Mouse (Mus musculus) liver, embryonic 16.5 days (tissue): ENCODE measurements around the gene 2510039O18Rik. TPM values are rescaled to one million over a fixed set of nuclear protein-coding genes. Genes with fewer than 3 reads are reported as not detected.

Experiments
- ATAC-seq: fragments of 200-750 bp; cut with Nextera tagmentation; 2 replicates; pipeline ENCODE4 v1.8.0; 2017; ENCODE audit warnings: low read depth, mild to moderate bottlenecking, moderate number of reproducible peaks, moderate library complexity
- H3K27ac ChIP-seq: fragments of 300-500 bp; sonication (generic); 2 replicates; pipeline ENCODE4 v1.5.1; 2014; ENCODE audit warnings: mild to moderate bottlenecking, low read length
- H3K27me3 ChIP-seq: fragments of 300-500 bp; sonication (generic); 2 replicates; pipeline ENCODE4 v1.6.1; 2014; ENCODE audit warnings: low read depth, low read length, mixed read lengths; ENCODE audit not compliant: control insufficient read depth, insufficient read depth
- H3K36me3 ChIP-seq: fragments of 300-500 bp; sonication (generic); 2 replicates; pipeline ENCODE4 v1.6.1; 2014; ENCODE audit warnings: mild to moderate bottlenecking; ENCODE audit not compliant: control insufficient read depth, insufficient read depth
- H3K4me1 ChIP-seq: fragments of 300-500 bp; sonication (generic); 2 replicates; pipeline ENCODE4 v1.6.1; 2014; ENCODE audit warnings: low read depth, low read length, mixed read lengths; ENCODE audit not compliant: control insufficient read depth
- H3K4me2 ChIP-seq: fragments of 300-500 bp; sonication (generic); 2 replicates; pipeline ENCODE4 v1.6.1; 2014; ENCODE audit warnings: low read depth, low read length, mixed read lengths
- H3K4me3 ChIP-seq: fragments of 300-500 bp; sonication (generic); 2 replicates; pipeline ENCODE4 v1.5.1; 2014; ENCODE audit warnings: low read depth, mild to moderate bottlenecking, low read length
- H3K9ac ChIP-seq: fragments of 300-500 bp; sonication (generic); 2 replicates; pipeline ENCODE4 v1.6.1; 2014; ENCODE audit warnings: low read depth, low read length
- H3K9me3 ChIP-seq: fragments of 300-500 bp; sonication (generic); replicated peaks from 2 replicates; pipeline ENCODE4 v1.6.1; 2016; ENCODE audit warnings: low read length; ENCODE audit not compliant: control insufficient read depth
- WGBS: fragments of 180-500 bp; shearing (Covaris S2); extraction: QIAGEN DNeasy Blood & Tissue Kit; methylation state at CpG from one replicate; pipeline ENCODE4 v1.1.7; 2014; ENCODE audit not compliant: insufficient replicate concordance; 5-methylcytosine and 5-hydroxymethylcytosine counted together
- polyA plus RNA-seq: library from polyadenylated mRNA; unstranded; fragments of >200 nt; fragmentation: Nextera tagmentation; extraction: Ambion mirVana; gene quantifications from 2 replicates; pipeline ENCODE4 v1.2.1, GENCODE M21; 2015

The 2510039O18Rik gene
- polyA plus RNA-seq, 1 experiment from 2014 or later, result 5.8 TPM

GRCm38 (mm10) chr4:147963623-147964022 is 22.9 kb downstream of the 2510039O18Rik start:
- Histone ChIP-seq H3K4me2 (no peak overlapping the region), H3K36me3 (no peaks in the 10 kb centered on the region), H3K27me3 (no peaks in the 10 kb centered on the region), H3K4me1 (no peaks in the 10 kb centered on the region), H3K9me3 (no peaks in the 10 kb centered on the region), H3K9ac (no peak overlapping the region), H3K4me3 (no peak overlapping the region), H3K27ac (no peak overlapping the region)
- no peak for ATAC-seq
- 73% methylated on average over 15 of the region's 15 CpGs for WGBS

DNA sequence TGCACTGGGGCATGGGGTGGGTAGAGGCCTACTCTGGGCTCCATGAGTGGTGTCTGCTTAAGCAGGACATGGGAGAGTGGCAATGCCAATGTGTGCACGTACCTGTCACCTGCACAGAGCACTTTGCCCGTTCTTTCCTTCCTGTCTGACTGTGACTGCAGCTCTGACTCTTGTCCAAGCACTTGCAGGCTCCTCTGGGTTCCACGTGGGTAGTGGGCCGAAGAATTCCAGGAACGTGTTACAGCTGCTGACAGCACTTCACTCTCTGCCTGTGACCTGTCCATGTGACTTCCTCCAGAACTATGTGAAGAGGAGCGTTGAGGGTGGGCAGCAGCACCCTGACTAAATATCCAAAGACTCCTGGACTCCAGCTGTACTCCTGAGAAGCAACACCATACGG is 25.0 kb downstream of the 2510039O18Rik start:
- Histone ChIP-seq H3K9me3 (no peaks in the 10 kb centered on the region), H3K4me1 (no peaks in the 10 kb centered on the region), H3K27me3 (no peaks in the 10 kb centered on the region), H3K27ac (no peak overlapping the region), H3K4me3 (no peak overlapping the region), H3K36me3 (no peaks in the 10 kb centered on the region), H3K9ac (no peak overlapping the region), H3K4me2 (no peak overlapping the region)
- ATAC-seq, result no peak
- 41% methylated on average over 7 of the region's 7 CpGs for WGBS

- WGBS, result 52% methylated on average over 2 of the region's 2 CpGs
- Histone ChIP-seq H3K4me2 (no peak overlapping the region), H3K9me3 (no peaks in the 10 kb centered on the region), H3K36me3 (no peaks in the 10 kb centered on the region), H3K4me3 (no peak overlapping the region), H3K4me1 (no peaks in the 10 kb centered on the region), H3K27me3 (no peaks in the 10 kb centered on the region), H3K27ac (no peak overlapping the region), H3K9ac (no peak overlapping the region)
- ATAC-seq, result no peak
These were observed 28.1 kb downstream of the 2510039O18Rik start for GRCm38 (mm10) chr4:147968816-147969215.

- Histone ChIP-seq H3K9ac (no peak overlapping the region), H3K27ac (no peak overlapping the region), H3K4me1 (no peaks in the 10 kb centered on the region), H3K4me3 (no peak overlapping the region), H3K9me3 (no peaks in the 10 kb centered on the region), H3K4me2 (no peak overlapping the region), H3K36me3 (no peaks in the 10 kb centered on the region), H3K27me3 (no peaks in the 10 kb centered on the region)
- ATAC-seq, result no peak
- WGBS, result 29% methylated on average over 9 of the region's 9 CpGs
These were observed 28.6 kb downstream of the 2510039O18Rik start for GRCm38 (mm10) chr4:147969337-147969736.

GRCm38 (mm10) chr4:147976237-147976636 is 35.5 kb downstream of the 2510039O18Rik start:
- Histone ChIP-seq H3K27me3 (no peaks in the 10 kb centered on the region), H3K4me3 (no peak overlapping the region), H3K27ac (no peak overlapping the region), H3K9ac (no peak overlapping the region), H3K9me3 (no peaks in the 10 kb centered on the region), H3K4me2 (no peak overlapping the region), H3K36me3 (no peaks in the 10 kb centered on the region), H3K4me1 (no peaks in the 10 kb centered on the region)
- 36% methylated on average over 3 of the region's 3 CpGs for WGBS
- no peak for ATAC-seq

DNA sequence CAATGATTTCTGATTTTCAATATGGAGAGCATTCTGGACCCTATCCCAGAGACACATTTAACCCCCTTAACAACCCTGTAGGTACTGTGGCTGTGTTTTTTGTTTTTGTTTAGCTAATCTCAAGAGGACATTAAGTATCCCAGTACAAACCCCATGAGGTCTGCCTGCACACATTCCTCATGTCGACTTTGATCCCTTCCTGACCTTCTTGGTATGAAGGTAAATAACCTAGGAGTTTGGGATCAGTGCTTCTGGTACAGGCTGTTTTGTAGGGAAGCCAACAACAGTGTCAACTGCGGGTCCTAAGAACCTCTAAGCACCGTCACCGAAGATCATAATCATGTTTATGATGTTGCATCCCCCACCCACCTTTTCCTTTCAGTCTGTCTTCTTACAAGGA is 37.0 kb downstream of the 2510039O18Rik start:
- Histone ChIP-seq H3K4me2 (no peak overlapping the region), H3K27me3 (no peaks in the 10 kb centered on the region), H3K27ac (no peak overlapping the region), H3K4me3 (no peak overlapping the region), H3K4me1 (no peaks in the 10 kb centered on the region), H3K9ac (no peak overlapping the region), H3K36me3 (no peaks in the 10 kb centered on the region), H3K9me3 (no peaks in the 10 kb centered on the region)
- WGBS, result 62% methylated on average over 4 of the region's 4 CpGs
- no peak for ATAC-seq

- no peaks in the 10 kb centered on the region for H3K27me3 ChIP-seq
- H3K4me2 ChIP-seq, result no peak overlapping the region
- no peaks in the 10 kb centered on the region for H3K36me3 ChIP-seq
- no peak overlapping the region for H3K27ac ChIP-seq
- H3K4me3 ChIP-seq, result no peak overlapping the region
- WGBS, result 71% methylated on average over 6 of the region's 6 CpGs
- H3K9ac ChIP-seq, result no peak overlapping the region
- no peak for ATAC-seq
- H3K4me1 ChIP-seq, result no peaks in the 10 kb centered on the region
- no peaks in the 10 kb centered on the region for H3K9me3 ChIP-seq
These were observed 37.7 kb downstream of the 2510039O18Rik start for GRCm38 (mm10) chr4:147978391-147978790.

DNA sequence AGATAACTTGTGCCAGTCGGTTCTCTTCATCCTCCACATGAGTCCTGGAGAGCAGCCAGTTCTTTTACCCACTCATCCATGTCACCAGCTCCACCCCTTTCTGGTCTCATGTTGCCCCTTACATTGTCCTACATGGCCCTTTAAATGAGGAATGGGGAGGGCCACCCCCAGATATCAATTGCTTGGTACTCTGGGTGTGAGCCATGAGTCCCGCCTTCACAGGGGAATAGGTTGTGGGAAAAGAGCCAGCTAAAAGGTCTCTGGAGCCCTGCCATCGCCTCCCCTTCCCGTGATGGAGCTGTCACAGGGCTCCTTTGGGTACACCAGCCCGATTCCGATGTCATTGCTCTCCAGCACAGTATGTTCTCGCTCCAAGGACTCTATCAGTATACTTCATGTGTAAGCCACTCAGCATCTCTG is 38.8 kb downstream of the 2510039O18Rik start:
- no peaks in the 10 kb centered on the region for H3K9me3 ChIP-seq
- 52% methylated on average over 7 of the region's 7 CpGs for WGBS
- H3K27ac ChIP-seq, result no peak overlapping the region
- H3K9ac ChIP-seq, result no peak overlapping the region
- H3K4me1 ChIP-seq, result no peaks in the 10 kb centered on the region
- no peak overlapping the region for H3K4me2 ChIP-seq
- H3K36me3 ChIP-seq, result no peaks in the 10 kb centered on the region
- H3K4me3 ChIP-seq, result no peak overlapping the region
- H3K27me3 ChIP-seq, result no peaks in the 10 kb centered on the region
- ATAC-seq, result no peak

- 21% methylated on average over 20 of the region's 20 CpGs for WGBS
- H3K4me3 ChIP-seq, result no peak within 1 kb of the TSS
- no peak within 1 kb of the TSS for H3K4me2 ChIP-seq
- H3K27me3 ChIP-seq, result no peaks in the 10 kb centered on the region
- H3K36me3 ChIP-seq, result no peaks in the 10 kb centered on the region
- no peak for ATAC-seq
- no peaks in the 10 kb centered on the region for H3K9me3 ChIP-seq
- H3K4me1 ChIP-seq, result no peaks in the 10 kb centered on the region
- no peak within 1 kb of the TSS for H3K9ac ChIP-seq
- H3K27ac ChIP-seq, result no peak within 1 kb of the TSS
These were observed 44.8 kb downstream of the 2510039O18Rik start, which contains the start of gene Nppb for GRCm38 (mm10) chr4:147985205-147986132. Gene Nppb (plus strand): TSS chr4:147985788.
